Mouse (Mus musculus) lung, adult 2 months (tissue): ENCODE results near the gene Dnaic2.

Experiments
- CTCF ChIP-seq: fragments of 200-500 bp; IDR thresholded peaks from 2 replicates; pipeline ENCODE4 v1.5.1; 2011; ENCODE audit warnings: mild to moderate bottlenecking, low read length, control low read depth; ENCODE audit not compliant: insufficient read depth
- POLR2A ChIP-seq: fragments of 200-500 bp; IDR thresholded peaks from 2 replicates; pipeline ENCODE4 v1.6.1; 2011; ENCODE audit warnings: low read depth, mild to moderate bottlenecking, control low read depth, low read length, borderline replicate concordance; ENCODE audit errors: extremely low read depth

DNA sequence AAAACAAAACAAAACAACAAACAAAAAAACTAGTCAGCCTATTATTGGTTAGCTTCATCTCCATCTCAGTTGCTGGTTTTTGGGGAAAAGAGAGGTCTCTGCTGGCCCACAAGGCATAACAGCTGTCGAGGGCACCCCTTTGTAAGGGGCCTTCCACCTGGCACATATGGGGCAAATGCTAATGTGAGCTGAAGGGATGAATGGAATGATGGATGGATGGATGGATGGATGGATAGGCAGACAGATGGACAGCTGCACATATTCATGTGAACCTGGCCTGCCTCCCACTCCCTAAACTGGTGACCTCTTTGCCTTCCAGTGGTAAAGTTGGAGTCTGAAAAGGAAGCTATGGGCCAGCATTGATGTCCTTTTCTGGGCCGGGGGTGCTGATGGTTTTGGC, 79.8 kb downstream of the Dnaic2 start:
- TF ChIP-seq CTCF (no peak), POLR2A (no peak)
